Mouse (Mus musculus): Measurements from ENCODE around the gene Msmp.
A peak's percentile ranks its signal among the peaks of the same experiment; 100 is the strongest.
"Not testable (repeated sequence)": the region's sequence is repeated elsewhere in the genome, so short reads cannot be mapped to it uniquely, and the experiment has no call there.

The Msmp gene

DNA sequence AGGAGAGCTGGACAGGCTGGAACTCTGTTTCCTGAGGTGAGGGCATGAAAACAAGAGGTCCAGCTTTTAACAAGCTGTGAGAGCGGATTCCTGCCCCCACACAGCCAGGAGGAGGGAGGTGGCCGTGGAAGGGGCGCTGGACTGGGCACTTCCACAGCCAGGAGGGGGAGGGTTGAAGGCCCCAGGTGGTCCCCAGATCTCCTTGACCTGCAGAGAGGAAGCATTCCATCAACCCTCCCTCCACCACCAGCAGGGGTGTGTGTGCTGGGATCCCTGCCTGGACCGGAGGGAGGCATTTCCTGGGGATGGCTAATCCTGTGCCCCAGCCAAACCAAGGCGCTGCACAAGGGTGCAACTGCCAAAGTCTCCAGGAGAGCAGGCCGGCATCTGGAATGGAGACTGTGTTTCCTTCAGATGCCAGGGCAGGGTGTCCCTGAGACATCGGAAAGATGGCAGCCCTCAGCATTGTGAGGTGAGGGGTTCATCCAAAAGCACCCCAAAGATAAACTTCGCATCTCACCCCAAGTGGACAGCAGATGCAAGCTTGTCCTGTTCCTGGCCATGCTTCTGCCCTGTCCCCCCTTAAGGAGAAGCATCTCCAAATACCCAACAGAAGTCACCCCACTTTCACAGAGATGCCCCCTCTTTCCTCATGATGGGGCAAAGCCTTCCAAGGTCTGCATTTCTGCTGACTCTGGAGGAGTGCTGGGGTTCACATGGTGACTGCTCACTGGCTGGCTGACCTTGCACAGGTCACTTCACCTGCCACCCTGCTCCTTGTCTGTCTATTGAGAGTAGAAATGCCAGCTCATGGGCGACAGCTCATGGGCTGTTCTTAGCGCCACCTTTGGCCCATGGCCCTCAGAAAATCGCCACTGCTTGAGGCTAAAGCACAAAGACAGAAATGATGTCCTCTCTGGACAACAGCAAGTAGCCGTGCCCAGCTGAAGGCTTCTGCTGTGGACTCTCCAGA lies at the start of gene Msmp:
Gene Msmp (minus strand): TSS at position 51 of the 973 bp plus-strand sequence.
- no peak for DNase-seq (ENCODE audit: low spot score)

DNA sequence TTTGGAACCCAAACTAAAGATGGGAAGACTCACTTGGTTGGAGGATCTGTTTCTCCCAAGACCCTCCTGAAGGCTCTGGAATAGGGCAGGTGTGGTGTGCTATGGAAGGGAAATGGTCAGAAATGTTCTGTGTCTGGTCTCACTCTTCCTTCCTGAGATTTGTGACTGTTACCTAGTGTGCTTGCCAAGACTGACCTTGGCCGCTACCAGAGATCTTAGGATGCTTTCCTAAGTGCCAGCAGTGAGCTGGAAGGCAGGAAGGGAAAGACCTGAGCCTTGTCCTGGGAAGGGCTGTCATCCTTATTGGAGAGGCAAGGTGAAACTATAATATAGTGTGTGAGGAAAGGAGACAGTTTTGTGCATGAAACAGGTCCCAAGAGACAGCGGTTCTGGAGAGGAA lies 49.4 kb upstream of the Msmp start:
- no peak for DNase-seq (ENCODE audit: low spot score)

DNA sequence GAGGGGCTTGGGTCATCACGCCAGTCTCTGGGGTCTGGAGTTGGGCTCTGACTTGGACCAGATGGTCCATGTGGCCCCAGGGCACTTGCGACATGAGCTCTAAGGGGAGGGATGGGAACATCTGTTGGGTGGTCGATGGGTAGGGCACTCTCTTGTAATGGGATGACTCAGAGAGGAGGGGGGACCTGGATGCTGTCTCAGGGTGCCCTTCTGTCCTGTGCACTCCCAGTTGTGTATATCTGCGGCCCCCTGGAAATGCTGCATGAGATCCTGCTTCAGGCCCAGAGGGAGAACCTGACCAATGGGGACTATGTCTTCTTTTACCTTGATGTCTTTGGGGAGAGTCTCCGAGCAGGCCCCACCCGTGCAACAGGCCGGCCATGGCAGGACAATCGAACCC lies 49.0 kb upstream of the Msmp start:
- no peak for DNase-seq (ENCODE audit: low spot score)

DNA sequence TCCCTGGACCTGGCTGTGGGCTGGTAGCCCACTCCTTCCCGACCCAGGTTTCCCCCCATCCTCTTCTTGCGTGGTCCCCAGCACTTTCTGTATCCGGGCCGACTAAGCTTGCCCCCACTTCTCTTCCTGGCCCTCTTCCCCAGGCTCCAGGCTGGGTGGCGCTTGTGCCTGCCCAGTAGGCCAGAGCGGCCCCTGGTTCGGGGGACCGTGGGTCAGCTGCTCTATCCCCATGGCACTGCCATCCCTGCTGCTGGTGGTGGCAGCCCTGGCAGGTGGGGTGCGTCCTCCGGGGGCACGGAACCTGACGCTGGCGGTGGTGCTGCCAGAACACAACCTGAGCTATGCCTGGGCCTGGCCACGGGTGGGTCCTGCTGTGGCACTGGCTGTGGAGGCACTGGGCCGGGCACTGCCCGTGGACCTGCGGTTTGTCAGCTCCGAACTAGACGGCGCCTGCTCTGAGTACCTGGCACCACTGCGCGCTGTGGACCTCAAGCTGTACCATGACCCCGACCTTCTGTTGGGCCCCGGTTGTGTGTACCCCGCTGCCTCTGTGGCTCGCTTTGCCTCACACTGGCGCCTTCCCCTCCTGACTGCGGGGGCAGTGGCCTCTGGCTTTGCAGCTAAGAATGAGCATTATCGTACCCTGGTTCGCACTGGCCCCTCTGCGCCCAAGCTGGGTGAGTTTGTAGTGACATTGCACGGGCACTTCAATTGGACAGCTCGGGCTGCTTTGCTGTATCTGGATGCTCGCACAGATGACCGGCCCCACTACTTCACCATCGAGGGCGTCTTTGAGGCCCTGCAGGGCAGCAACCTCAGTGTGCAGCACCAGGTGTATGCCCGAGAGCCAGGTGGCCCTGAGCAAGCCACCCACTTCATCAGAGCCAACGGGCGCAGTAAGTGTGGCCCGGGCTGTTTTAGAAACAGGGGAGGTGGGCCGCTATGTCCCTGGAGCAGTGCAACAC lies 47.9 kb upstream of the Msmp start:
- DNase-seq (ENCODE audit: low spot score): no peak

DNA sequence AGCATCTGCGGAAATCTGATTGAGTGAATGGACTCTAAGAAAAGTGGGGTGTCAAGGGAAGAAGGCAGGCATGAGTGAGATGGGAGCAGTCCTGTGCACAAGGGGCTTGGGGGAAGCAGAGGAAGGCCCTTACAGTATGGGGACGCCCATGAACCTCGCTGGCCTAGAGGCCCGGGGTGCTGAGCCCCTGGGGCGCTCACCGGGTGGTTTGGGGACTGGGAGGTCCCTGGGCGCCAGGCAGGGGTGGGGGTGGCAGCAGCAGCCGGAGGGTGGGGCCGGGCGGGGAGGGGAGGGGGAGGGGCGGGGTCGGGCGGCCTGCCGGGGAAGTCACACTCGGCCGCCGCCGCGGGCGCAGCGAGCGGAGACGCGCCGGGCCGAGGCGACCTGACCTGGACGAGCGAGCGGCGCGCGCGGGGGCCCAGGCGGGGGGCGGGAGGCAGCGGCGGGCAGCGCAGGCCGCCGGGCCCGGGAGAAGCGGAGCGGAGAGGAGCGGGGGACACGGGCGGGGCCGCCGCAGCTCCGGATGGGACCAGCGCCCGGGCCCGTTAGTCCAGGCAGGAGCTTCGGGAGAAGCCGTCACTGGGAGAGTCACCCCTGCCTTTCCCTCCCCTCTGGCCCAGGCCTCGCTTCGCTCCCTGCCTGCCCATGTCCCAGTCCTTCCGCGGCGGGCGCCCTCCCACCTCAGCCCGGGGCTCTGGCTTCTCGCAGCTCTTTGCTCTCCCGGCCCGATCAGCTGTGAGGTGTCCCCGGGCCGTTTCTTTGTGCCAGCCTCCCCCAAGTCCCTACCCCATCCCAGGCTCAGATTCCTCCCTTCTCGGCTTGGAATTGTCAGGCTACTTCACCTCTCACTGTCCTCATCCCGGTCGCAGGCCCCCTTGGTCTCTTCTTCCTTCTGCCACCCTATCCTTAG lies 47.0 kb upstream of the Msmp start, which contains the start of gene Npr2:
Gene Npr2 (plus strand): TSS at position 890 of the 910 bp plus-strand sequence.
- no peak for DNase-seq (ENCODE audit: low spot score)

DNA sequence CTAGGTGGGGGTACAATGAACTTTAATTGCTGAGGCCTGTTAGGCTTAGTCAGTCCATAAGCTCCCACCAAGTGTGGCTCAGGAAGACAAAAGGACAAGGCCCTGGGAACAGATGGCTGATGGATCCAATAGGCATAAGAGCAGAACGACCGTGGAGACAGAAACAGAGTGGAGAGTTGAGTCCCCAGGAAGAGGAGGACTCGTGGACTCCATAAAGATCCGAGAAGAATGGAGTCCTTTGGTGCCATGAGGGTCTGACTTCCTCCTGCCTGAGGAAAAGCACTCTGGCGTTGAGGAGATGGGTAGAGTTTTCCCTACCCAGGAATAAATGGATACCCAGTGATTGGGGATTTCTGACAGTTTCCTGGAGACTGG lies 46.4 kb upstream of the Msmp start:
- no peak for DNase-seq (ENCODE audit: low spot score)

DNA sequence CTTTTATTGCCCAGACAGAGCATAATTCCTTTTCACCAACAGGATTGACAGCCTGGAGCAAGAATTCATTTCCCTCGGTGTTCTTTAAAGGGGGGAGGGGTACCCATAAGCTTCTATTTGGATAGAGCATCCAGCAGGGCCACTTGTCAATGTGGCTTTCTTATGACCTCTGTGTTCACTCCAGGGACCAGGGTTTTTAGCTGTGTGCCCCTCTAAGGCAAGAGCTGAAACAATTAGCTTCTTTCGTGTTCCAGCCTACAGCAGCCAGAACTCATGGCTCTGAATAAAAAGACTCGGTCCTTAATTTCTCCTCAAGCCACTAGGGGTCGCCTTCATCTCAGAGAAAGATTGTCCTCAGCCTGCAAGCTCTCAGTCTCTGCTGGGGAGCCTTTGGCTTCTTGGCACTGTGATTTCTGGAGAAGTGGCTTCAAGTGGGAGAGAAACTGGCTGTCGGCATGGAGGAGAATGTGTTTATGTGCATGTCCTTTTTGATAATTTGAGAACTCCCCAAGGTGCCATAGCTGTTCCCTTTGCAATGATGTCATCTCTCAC lies 45.8 kb upstream of the Msmp start:
- DNase-seq (ENCODE audit: low spot score): peak; percentile 80

DNA sequence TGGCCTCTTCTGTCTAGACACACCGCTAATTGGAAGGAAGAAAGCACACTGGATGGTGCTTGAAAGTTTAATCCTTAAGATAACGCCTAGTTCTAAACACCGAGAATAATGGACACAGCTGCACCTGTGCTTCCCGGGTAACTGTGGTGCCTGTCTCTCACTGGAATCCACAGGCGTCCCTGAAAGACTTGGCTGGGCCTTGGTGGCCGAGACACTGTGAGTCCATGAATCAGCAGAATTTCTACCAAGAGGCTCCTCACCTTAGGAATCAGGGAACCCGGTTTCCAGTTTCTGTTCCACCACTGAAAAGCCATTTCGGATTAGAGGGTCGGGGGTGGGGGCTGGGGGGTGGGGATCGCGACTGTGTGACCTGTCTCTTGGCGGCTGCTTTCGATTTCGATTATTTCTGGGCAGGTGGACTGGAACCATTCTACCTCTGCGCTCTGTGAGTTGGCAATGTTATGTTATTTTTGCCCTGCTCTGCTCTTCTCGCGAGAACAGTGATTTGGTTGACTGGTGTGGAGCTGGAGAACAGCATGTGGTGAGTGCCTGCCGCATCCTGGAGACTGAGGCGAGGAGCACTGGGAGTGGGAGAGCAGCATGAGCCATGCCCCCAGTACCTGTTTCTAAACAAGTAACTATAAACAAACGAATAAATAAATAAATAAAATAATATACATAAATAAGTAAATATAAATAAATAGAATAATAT lies 45.0 kb upstream of the Msmp start:
- DNase-seq (ENCODE audit: low spot score): peak; percentile 34

DNA sequence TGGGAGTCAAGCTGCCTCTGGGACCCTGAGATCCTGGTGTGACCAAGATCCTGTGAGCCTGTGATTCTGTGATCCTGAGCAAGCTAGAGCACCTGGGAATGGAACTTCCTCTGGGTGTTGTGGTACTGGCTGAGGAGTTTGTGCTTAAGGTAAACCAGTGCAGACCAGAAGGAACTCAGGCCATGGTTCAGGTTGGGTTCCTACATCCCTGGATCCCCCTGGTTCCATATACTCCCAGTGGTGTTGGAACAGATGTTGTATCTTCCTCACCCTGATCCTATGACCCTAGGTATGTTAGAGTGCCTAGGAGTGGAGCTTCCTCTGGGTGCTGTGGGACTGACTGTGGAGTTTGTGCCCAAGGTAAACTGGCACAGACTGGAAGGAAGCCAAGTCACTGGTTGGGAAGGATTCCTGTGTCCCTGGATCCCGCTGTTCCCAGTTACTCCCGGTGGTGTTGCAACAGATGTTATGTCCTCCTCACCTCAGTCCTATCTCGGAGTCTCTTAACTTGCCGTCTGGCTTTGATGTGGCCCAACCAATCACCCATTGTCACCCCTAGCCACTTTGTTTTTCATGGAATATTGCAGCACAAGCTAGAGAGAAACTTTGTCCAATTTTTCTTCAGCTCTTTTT lies 36.0 kb upstream of the Msmp start:
- DNase-seq (ENCODE audit: low spot score): no peak

DNA sequence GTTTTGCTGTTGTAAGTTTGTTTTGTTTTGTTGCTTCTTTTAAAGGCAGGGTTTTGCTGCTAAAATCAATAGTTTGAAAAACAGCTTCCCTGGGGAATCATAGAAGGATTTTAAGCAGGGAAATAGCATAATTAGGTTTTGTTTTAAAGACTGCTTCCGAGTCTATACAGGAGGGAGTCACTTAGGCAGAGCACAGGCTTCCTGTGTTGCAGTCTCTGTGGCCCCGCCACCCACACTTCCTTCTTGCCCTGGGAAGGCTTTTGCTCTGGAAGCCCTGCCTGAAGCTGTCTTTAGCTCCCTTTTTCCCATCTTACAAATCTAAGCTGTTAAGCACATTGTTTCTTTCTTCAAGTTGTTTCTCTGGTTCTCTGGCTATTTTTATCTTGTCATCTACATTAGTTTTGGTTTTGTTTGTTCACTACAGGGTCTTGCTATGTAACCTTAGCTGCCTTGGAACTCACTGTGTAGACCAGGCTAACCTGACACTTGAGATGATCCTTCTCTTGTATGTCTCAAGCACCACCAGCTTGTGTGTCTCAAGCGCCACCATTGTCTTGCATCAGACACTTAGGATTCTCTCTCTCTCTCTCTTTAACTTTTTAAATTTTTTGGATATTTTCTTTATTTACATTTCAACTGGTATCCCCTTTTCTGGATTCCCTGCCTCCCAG lies 28.9 kb upstream of the Msmp start:
- no peak for DNase-seq (ENCODE audit: low spot score)

DNA sequence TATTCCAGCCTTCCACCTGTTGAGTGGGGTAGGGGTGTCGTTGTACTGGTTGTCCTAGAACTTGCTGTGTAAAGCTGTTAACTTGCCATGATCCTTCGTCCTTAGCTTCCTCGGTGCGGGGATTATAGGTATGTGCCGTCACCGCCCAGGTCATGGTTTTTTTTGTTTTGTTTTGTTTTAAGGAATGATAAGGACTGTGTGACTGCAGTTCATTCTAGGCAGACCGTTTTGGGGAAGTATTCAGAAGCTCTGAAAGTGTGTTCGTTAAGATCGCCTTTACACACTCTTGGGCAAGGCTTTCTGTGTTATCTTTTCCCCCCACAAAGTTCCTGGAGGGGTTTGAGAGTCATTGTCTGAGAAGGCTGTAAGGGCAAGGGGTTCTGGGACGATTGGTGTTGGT lies 28.2 kb upstream of the Msmp start:
- no peak for DNase-seq (ENCODE audit: low spot score)

DNA sequence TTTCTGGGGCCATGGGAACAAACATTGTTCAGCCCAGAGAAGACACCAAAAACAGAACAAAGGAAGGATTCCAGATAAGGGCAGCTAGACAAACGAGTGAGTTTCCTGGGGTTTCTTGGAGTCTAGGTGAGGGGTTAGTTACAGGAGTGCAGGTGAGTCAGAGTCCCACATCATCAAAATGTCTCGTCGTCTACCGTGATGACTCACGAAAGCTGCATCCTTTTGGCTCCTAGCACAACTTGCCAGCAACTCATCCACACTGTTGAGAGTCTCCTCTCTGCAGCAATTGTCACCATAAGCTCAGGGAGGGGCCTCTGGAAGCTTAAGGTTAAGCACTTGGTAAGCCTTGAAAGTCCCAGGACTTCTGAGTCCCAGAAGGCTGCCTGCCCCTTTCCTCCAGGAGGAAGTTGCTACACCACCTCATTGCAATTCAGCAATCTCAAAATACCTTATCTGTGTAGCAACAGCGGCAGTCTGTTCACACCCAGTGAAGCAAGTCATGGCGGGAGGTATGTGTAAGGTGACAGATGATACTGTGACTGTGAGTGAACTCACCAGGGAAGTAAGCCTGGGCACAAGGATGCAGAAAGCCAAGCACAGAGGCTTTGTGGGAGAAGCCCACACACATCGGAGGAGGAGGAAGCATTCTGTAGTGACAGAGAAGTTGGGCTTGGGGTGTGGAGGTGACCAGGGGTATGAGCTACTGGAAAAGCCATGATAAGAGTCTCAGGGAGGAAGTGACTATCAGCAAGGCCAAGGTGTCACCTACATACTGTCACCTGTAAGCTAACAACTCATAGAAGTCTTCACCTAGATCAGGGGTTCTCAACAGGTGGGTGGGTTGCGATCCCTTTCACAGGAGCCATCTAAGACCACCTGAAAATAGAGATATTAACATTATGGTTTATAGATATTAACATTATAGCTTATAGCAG lies 20.7 kb upstream of the Msmp start:
- peak; percentile 78 for DNase-seq (ENCODE audit: low spot score)

DNA sequence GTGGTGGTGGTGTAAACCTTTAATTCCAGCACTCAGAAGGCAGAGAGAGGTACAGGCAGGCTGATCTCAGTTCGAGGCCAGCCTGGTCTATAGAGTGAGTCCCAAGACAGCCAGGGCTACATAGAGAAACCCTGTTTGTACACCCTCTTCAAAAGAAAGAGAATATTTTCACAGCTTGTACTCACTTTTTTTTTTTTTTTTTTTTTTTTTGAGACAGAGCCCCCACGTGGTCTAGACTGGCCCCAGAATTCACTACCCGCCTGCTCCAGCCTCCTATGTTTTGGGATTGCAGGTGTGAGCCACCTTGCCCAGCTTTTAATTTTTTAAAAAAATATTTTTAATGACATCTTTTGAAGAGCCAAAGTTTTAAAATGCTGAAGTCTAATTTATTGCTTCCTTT lies 19.8 kb upstream of the Msmp start:
- no peak for DNase-seq (ENCODE audit: low spot score)

DNA sequence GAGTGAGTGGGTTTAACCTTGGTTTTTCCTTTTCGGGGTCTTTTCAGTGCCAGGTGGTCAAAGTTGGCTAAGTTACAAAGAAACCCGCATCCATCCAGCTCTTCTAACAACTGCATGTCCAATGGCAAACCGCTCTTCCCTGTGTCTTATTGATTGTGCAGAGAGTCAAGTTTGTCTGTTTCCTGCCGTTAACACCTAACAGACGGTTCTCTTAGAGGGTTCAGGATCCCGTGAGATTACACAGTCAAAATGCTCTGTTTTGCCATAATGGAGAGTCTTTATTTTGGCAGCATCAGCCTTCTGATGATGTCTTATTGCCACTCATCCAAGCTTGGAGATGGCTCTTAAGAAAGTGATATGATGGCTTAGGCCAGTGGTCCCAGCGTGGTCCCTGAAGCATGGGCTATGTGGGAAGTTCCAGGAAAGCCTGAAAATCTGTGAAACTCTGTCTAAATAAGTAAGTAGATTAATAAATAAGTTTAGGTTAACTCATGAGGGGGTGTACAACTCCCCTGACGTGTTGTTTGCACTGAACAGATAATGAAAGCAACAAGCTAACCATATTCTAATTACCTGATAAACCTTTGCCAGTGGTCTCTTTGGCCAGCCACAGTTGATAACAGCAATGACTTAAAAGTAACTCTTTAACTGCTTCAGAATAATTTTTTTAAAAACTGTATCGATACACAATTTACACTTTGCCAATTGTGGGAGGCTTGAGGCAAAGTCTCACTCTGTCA lies 16.1 kb upstream of the Msmp start:
- peak; percentile 49 for DNase-seq (ENCODE audit: low spot score)

DNA sequence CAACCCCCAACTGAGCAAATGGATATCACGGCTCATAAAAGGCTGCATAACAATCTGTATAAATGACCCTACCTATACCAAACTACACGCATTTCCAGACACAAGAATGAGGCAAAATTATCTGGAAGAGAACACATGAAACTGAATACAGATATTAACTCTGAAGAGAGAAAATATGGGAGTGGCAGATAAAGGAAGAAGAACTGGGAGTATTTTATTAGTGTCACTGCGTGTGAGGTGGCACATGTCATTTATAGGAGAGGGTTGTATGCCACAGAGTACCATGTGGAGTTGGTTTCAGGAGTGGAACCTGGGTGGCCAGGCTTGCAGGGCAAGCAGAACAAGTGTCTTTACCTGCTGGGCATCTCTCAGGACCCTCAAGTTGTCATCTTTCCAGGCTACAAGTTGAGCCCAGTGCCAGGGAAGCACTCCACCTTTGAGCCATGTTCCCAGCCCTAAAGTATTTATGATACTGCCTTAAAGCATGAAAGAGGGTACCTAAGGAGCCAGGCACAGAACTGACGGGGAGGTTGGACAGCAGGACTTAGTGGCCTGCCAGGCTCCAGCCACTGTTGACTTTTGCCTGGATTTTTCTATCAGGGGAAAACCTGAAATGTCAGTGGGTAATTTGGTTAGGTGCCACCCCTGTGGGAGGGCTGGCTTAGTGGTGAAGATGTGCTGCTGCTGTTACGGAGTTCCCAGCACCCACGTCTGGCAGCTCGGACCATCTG lies 14.5 kb upstream of the Msmp start:
- no peak for DNase-seq (ENCODE audit: low spot score)

DNA sequence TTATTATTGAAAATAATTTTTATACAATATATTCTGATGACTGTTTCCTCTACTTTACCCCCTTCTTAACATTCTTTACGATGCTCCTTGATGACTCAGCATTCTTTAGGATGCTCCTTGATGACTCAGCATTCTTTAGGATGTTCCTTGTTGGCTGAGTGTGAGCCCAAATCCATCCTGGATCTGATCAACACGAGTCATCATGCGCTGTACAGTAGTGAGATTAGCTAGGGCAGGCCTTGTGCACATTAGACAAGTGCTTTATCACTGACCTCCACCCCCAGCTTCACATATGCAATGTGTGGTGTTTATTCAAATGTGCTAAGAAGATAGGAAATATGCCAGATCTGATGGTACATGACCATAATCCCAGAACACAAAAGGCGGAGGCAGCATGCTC lies 13.9 kb upstream of the Msmp start:
- DNase-seq (ENCODE audit: low spot score): peak; percentile 81

DNA sequence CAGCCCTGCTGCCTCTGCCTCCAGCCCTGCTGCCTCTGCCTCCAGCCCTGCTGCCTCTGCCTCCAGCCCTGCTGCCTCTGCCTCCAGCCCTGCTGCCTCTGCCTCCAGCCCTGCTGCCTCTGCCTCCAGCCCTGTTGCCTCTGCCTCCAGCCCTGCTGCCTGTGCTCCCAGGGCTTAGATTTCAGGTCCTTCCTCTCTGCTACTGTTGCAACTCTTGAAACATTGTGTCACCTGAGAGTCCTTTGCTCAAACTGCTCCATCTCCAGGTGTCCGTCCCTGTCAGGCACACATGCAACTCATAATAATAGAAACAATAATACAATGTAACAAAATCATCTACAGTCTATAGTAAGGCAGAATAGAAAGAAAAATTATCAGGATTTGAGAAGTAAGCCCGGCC lies 12.3 kb upstream of the Msmp start:
- DNase-seq (ENCODE audit: low spot score): not testable (repeated sequence)
